Mouse (Mus musculus) liver, embryonic 11.5 days (tissue): ENCODE data around the gene Oprl1. TPM values are rescaled to one million over a fixed set of nuclear protein-coding genes. Genes with fewer than 3 reads are reported as not detected.

Source experiments
- ATAC-seq: fragments of 200-750 bp; cut with Nextera tagmentation; replicated peaks from 2 replicates; pipeline ENCODE4 v1.8.0; 2017; ENCODE audit warnings: moderate number of reproducible peaks, mild to moderate bottlenecking, moderate TSS enrichment, moderate library complexity; ENCODE audit not compliant: low FRiP score
- DNase-seq: peaks from one replicate; pipeline ENCODE4 v3.0.0-alpha.2; 2017; ENCODE audit warnings: low spot score
- H3K27ac ChIP-seq: fragments of 300-500 bp; sonication (generic); 2 replicates; pipeline ENCODE4 v1.5.1; 2014; ENCODE audit warnings: mild to moderate bottlenecking, low read depth, low read length, control low read depth
- H3K27me3 ChIP-seq: fragments of 300-500 bp; sonication (generic); replicated peaks from 2 replicates; pipeline ENCODE4 v1.6.1; 2014; ENCODE audit warnings: low read length, mixed read lengths; ENCODE audit not compliant: control insufficient read depth, insufficient read depth
- H3K36me3 ChIP-seq: fragments of 300-500 bp; sonication (generic); 2 replicates; pipeline ENCODE4 v1.6.1; 2014; ENCODE audit warnings: mild to moderate bottlenecking, low read length, moderate library complexity, mixed read lengths; ENCODE audit not compliant: control insufficient read depth, insufficient read depth
- H3K4me1 ChIP-seq: fragments of 300-500 bp; sonication (generic); replicated peaks from 2 replicates; pipeline ENCODE4 v1.6.1; 2014; ENCODE audit warnings: low read length, mixed read lengths; ENCODE audit not compliant: control insufficient read depth, insufficient read depth
- H3K4me2 ChIP-seq: fragments of 300-500 bp; sonication (generic); 2 replicates; pipeline ENCODE4 v1.6.1; 2014; ENCODE audit warnings: mild to moderate bottlenecking, control low read depth, moderate library complexity
- H3K4me3 ChIP-seq: fragments of 300-500 bp; sonication (generic); 2 replicates; pipeline ENCODE4 v1.5.1; 2014; ENCODE audit warnings: low read depth, low read length, control low read depth
- H3K9ac ChIP-seq: fragments of 300-500 bp; sonication (generic); 2 replicates; pipeline ENCODE4 v1.6.1; 2014; ENCODE audit warnings: low read depth, low read length, control low read depth
- H3K9me3 ChIP-seq: fragments of 300-500 bp; sonication (generic); 2 replicates; pipeline ENCODE4 v1.6.1; 2016; ENCODE audit warnings: low read length, inconsistent platforms, mixed read lengths; ENCODE audit not compliant: control insufficient read depth
- WGBS: fragments of 180-500 bp; shearing (Covaris S2); extraction: QIAGEN DNeasy Blood & Tissue Kit; methylation state at CpG from one replicate; pipeline ENCODE4 v1.1.7; 2014; 5-methylcytosine and 5-hydroxymethylcytosine counted together
- polyA plus RNA-seq: library from polyadenylated mRNA; unstranded; fragments of >200 nt; fragmentation: Nextera tagmentation; extraction: Ambion mirVana; gene quantifications from 2 replicates; pipeline ENCODE4 v1.2.1, GENCODE M21; 2014

Gene Oprl1
- polyA plus RNA-seq: 2.0 and 3.2 TPM in 2 replicates

- DNase-seq: peak; percentile 54
- ATAC-seq: peak; percentile 60
- H3K4me2 ChIP-seq: peak within 1 kb of the TSS; percentile 40
Observed at GRCm38 (mm10) chr2:181714903-181715326, at the start of gene Oprl1. TSS of gene Oprl1 (plus strand) at chr2:181715016.

GRCm38 (mm10) chr2:181670285-181670912, 44.4 kb upstream of the Oprl1 start:
- H3K9ac ChIP-seq: peak overlapping the region; percentile 35; the same call in 1 of the 2 replicates
- no peak for DNase-seq
- peaks cover 62% of the 10 kb centered on the region for H3K27me3 ChIP-seq
- WGBS: 5% methylated on average over 56 of the region's 56 CpGs
- ATAC-seq: no peak
- H3K36me3 ChIP-seq: no peaks in the 10 kb centered on the region
- H3K4me3 ChIP-seq: peak overlapping the region; percentile 45
- H3K4me1 ChIP-seq: peaks cover 9% of the 10 kb centered on the region
- no peaks in the 10 kb centered on the region for H3K9me3 ChIP-seq
- H3K27ac ChIP-seq: no peak overlapping the region
- H3K4me2 ChIP-seq: peak overlapping the region; percentile 64

More at GRCm38 (mm10) chr2:181714903-181715326, at the start of gene Oprl1:
- Histone ChIP-seq H3K9ac (no peak within 1 kb of the TSS), H3K9me3 (no peaks in the 10 kb centered on the region), H3K27ac (no peak within 1 kb of the TSS), H3K4me3 (peak within 1 kb of the TSS; percentile 15; the same call in 1 of the 2 replicates), H3K27me3 (no peaks in the 10 kb centered on the region), H3K4me1 (0 out of 2 replicates have a peak, but pooled peaks cover 3% of the 10 kb centered on the region), H3K36me3 (no peaks in the 10 kb centered on the region)
- 0% methylated on average over 7 of the region's 7 CpGs for WGBS

- 2% methylated on average over 41 of the region's 41 CpGs for WGBS
- H3K4me1 ChIP-seq: peaks cover 12% of the 10 kb centered on the region
- H3K27ac ChIP-seq: no peak overlapping the region
- peak overlapping the region; percentile 45 for H3K4me3 ChIP-seq
- peak overlapping the region; percentile 64 for H3K4me2 ChIP-seq
- H3K36me3 ChIP-seq: no peaks in the 10 kb centered on the region
- peak; percentile 54 for DNase-seq
- H3K27me3 ChIP-seq: peaks cover 62% of the 10 kb centered on the region
- peak overlapping the region; percentile 35; the same call in 1 of the 2 replicates for H3K9ac ChIP-seq
- H3K9me3 ChIP-seq: no peaks in the 10 kb centered on the region
- no peak for ATAC-seq
Observed at GRCm38 (mm10) chr2:181670913-181671311, 43.9 kb upstream of the Oprl1 start.

GRCm38 (mm10) chr2:181671326-181671725, 43.5 kb upstream of the Oprl1 start, which contains the start of gene Sox18:
TSS of gene Sox18 (minus strand) at chr2:181671640.
- Histone ChIP-seq H3K27me3 (peaks cover 62% of the 10 kb centered on the region), H3K9me3 (no peaks in the 10 kb centered on the region), H3K4me1 (peaks cover 12% of the 10 kb centered on the region), H3K27ac (no peak within 1 kb of the TSS), H3K9ac (peak within 1 kb of the TSS; percentile 35; the same call in 1 of the 2 replicates), H3K4me2 (peak within 1 kb of the TSS; percentile 64), H3K4me3 (peak within 1 kb of the TSS; percentile 45), H3K36me3 (no peaks in the 10 kb centered on the region)
- ATAC-seq (peak; percentile 29; the same call in 1 of the 2 replicates), DNase-seq (peak; percentile 58)
- WGBS: 1% methylated on average over 43 of the region's 43 CpGs

GRCm38 (mm10) chr2:181671984-181672383, 42.8 kb upstream of the Oprl1 start:
- Histone ChIP-seq H3K4me2 (no peak overlapping the region), H3K27ac (no peak overlapping the region), H3K27me3 (peaks cover 62% of the 10 kb centered on the region), H3K9ac (no peak overlapping the region), H3K9me3 (no peaks in the 10 kb centered on the region), H3K36me3 (no peaks in the 10 kb centered on the region), H3K4me1 (peaks cover 12% of the 10 kb centered on the region), H3K4me3 (peak overlapping the region; percentile 45; the same call in 1 of the 2 replicates)
- WGBS: 34% methylated on average over 7 of the region's 7 CpGs
- ATAC-seq (no peak), DNase-seq (no peak)

- no peak for ATAC-seq
- Histone ChIP-seq H3K9me3 (no peaks in the 10 kb centered on the region), H3K36me3 (no peaks in the 10 kb centered on the region), H3K4me1 (peaks cover 15% of the 10 kb centered on the region), H3K4me3 (no peak overlapping the region), H3K27me3 (peaks cover 57% of the 10 kb centered on the region), H3K9ac (no peak overlapping the region), H3K27ac (no peak overlapping the region), H3K4me2 (no peak overlapping the region)
- no peak for DNase-seq
- 54% methylated on average over 1 of the region's 1 CpGs for WGBS
Observed at GRCm38 (mm10) chr2:181673501-181673900, 41.3 kb upstream of the Oprl1 start.

- Histone ChIP-seq H3K9me3 (no peaks in the 10 kb centered on the region), H3K4me3 (no peak overlapping the region), H3K27me3 (peaks cover 42% of the 10 kb centered on the region), H3K27ac (no peak overlapping the region), H3K4me1 (peaks cover 15% of the 10 kb centered on the region), H3K9ac (no peak overlapping the region), H3K4me2 (no peak overlapping the region; the same call in 1 of the 2 replicates), H3K36me3 (no peaks in the 10 kb centered on the region)
- WGBS: 76% methylated on average over 4 of the region's 4 CpGs
- ATAC-seq (no peak), DNase-seq (no peak)
Observed at GRCm38 (mm10) chr2:181674934-181675333, 39.9 kb upstream of the Oprl1 start.

- Histone ChIP-seq H3K9me3 (no peaks in the 10 kb centered on the region), H3K27ac (no peak overlapping the region), H3K36me3 (no peaks in the 10 kb centered on the region), H3K4me2 (peak overlapping the region; percentile 52), H3K27me3 (peaks cover 37% of the 10 kb centered on the region), H3K9ac (no peak overlapping the region), H3K4me3 (peak overlapping the region; percentile 16; the same call in 1 of the 2 replicates), H3K4me1 (peaks cover 13% of the 10 kb centered on the region)
- no peak for DNase-seq
- no peak for ATAC-seq
- 2% methylated on average over 14 of the region's 14 CpGs for WGBS
Observed at GRCm38 (mm10) chr2:181675454-181675853, 39.4 kb upstream of the Oprl1 start.

- DNase-seq: no peak
- Histone ChIP-seq H3K4me2 (no peak overlapping the region), H3K9me3 (no peaks in the 10 kb centered on the region), H3K4me3 (no peak overlapping the region), H3K36me3 (no peaks in the 10 kb centered on the region), H3K27ac (no peak overlapping the region), H3K27me3 (peaks cover 27% of the 10 kb centered on the region), H3K9ac (no peak overlapping the region), H3K4me1 (peaks cover 16% of the 10 kb centered on the region)
- WGBS: 45% methylated on average over 2 of the region's 2 CpGs
- ATAC-seq: no peak
Observed at GRCm38 (mm10) chr2:181676424-181676823, 38.4 kb upstream of the Oprl1 start.
